Mouse (Mus musculus): ENCODE measurements around the gene Ank.

DNA sequence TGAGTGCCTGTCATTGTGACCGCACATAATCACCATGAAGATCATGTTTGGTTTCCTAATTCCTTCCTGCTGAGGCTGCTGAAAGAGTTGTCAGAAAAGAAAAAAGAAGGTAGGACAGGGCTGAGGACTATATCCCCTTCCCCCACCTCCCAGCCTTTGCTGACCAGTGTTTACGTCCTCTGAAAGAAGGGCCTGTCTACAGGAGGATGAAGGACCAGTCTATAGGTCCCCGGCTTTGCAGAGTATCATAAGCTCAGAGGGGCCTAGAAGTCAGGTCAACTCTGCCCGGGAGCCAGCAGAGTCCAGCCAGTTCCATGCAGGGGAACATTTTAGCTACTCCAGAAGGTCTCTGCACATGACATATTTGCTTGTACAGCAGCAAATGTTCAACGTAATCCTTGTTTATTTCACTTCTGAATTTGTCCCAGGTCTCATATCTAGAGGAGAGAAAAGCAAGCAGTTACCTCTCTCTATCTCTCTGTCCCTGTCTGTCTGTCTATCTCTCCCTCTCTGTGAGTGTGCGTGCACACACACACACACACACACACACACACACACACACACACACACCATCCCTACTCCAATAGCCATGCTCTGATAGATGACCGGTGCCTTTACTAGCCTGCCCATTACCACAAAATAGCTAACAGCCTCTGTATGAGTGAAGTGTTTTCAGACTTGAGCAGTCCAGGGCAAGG, 31.0 kb downstream of the Ank start:
- TF ChIP-seq POLR2A (IDR thresholded peaks at IDR 0.05; ENCODE audit: borderline replicate concordance, control insufficient read depth, low read depth, low read length) (no peak), CTCF (IDR thresholded peaks at IDR 0.05; ENCODE audit: control insufficient read depth, insufficient read depth, low read length) (no peak)
